Mouse (Mus musculus): ENCODE measurements around the gene Acer2.

DNA sequence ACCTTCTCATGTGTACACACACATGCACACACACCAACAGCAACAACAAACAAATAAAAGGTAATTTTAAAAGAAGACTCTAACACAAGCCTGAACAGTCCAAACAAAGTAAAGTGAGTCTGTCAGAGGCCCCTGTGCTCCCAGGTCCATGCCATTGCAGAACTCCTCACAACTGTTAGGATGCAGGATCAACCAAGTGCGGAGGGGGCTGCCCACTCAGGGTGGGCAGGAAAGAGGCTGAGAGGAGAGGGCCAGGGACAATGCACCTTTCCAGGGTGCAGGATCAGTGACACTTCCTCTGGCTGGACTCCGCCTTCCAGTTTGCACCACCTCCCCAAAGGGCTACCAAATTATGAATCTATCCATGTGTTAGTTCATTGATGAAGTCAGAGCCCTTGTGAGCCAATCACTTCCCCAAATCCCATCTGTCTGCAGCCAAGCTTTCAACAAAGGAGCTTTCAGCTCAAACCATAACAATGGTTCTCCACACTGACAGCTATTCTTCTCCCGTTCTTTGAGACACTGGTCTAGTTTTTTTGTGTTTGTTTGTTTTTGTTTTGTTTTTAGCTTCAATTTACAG, 49.4 kb downstream of the Acer2 start:
- no peak for TF ChIP-seq POLR2A (IDR thresholded peaks at IDR 0.05; ENCODE audit: borderline replicate concordance, extremely low read depth, low read depth, low read length)
- TF ChIP-seq CTCF (IDR thresholded peaks at IDR 0.05; ENCODE audit: insufficient read depth, low read length), result no peak

All from lung, adult 2 months (tissue).